Mouse (Mus musculus) small intestine, adult 2 months (tissue): ENCODE measurements around the gene Ctdsp2.

Source experiments
- CTCF ChIP-seq: fragments of 200-500 bp; IDR thresholded peaks from 2 replicates; pipeline ENCODE4 v1.5.1; 2012; ENCODE audit warnings: low read depth, mild to moderate bottlenecking, control low read depth, inconsistent platforms, low read length, moderate library complexity, mixed read lengths; ENCODE audit not compliant: insufficient replicate concordance, insufficient read length; ENCODE audit errors: extremely low read depth
- POLR2A ChIP-seq: fragments of 200-500 bp; IDR thresholded peaks from 2 replicates; pipeline ENCODE4 v1.6.1; 2012; ENCODE audit warnings: low read depth, mild to moderate bottlenecking, control low read depth, inconsistent platforms, low read length, moderate library complexity

DNA sequence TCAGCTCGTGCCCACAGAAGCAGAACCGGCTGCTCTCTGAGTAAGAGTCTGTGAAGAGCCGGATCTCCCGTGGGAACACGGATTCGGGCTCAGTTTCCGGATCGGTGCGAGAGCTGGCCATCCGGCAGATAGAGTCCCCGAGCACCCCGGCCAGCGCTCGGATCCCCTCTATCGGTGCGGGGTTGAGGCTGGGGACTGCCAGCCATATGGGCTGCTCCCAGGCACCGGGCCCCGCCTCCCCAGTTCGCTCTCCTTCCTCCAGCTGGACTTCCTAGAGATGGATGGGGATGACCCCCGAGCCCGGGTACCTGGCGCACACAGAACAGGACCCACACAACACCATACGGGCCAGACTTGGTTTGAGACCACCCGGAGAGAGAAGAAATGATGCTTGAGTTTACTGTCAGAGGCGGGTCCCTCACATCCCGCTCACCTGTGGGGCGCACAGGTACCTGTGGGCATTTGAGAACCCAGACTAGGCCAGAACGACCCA is 62.8 kb downstream of the Ctdsp2 start, which contains the start of the genes Mettl1 and Eef1akmt3:
- no peak for TF ChIP-seq CTCF
- no peak for TF ChIP-seq POLR2A
